Mouse (Mus musculus) hindbrain, embryonic 13.5 days (tissue): Measurements from ENCODE around the gene Rab42. TPM values are rescaled to one million over a fixed set of nuclear protein-coding genes. Genes with fewer than 3 reads are reported as not detected.
A peak's percentile ranks its signal among the peaks of the same experiment; 100 is the strongest.
"Not testable (repeated sequence)": the region's sequence is repeated elsewhere in the genome, so short reads cannot be mapped to it uniquely, and the experiment has no call there.

Experiments
- ATAC-seq: fragments of 200-750 bp; cut with Nextera tagmentation; 2 replicates; pipeline ENCODE4 v1.8.0; 2017; ENCODE audit warnings: moderate TSS enrichment; ENCODE audit not compliant: low FRiP score
- H3K27ac ChIP-seq: fragments of 300-500 bp; sonication (generic); 2 replicates; pipeline ENCODE4 v1.5.1; 2015; ENCODE audit warnings: inconsistent platforms, mild to moderate bottlenecking, moderate library complexity
- H3K27me3 ChIP-seq: fragments of 300-500 bp; sonication (generic); 2 replicates; pipeline ENCODE4 v1.6.1; 2015; ENCODE audit warnings: mild to moderate bottlenecking, inconsistent platforms
- H3K36me3 ChIP-seq: fragments of 300-500 bp; sonication (generic); 2 replicates; pipeline ENCODE4 v1.6.1; 2015; ENCODE audit warnings: mild to moderate bottlenecking, inconsistent platforms
- H3K4me1 ChIP-seq: fragments of 300-500 bp; sonication (generic); replicated peaks from 2 replicates; pipeline ENCODE4 v1.6.1; 2015; ENCODE audit warnings: inconsistent platforms
- H3K4me2 ChIP-seq: fragments of 300-500 bp; sonication (generic); 2 replicates; pipeline ENCODE4 v1.6.1; 2015; ENCODE audit warnings: inconsistent platforms, mild to moderate bottlenecking, moderate library complexity
- H3K4me3 ChIP-seq: fragments of 300-500 bp; sonication (generic); 2 replicates; pipeline ENCODE4 v1.5.1; 2015; ENCODE audit warnings: mild to moderate bottlenecking, inconsistent platforms
- H3K9ac ChIP-seq: fragments of 300-500 bp; sonication (generic); 2 replicates; pipeline ENCODE4 v1.6.1; 2015; ENCODE audit warnings: mild to moderate bottlenecking, inconsistent platforms
- H3K9me3 ChIP-seq: fragments of 300-500 bp; sonication (generic); 2 replicates; pipeline ENCODE4 v1.6.1; 2016; ENCODE audit warnings: inconsistent platforms
- WGBS: fragments of 180-500 bp; shearing (Covaris S2); methylation state at CpG from one replicate; pipeline ENCODE4 v1.1.7; 2015; 5-methylcytosine and 5-hydroxymethylcytosine counted together
- polyA plus RNA-seq: library from polyadenylated mRNA; unstranded; fragments of >200 nt; fragmentation: Nextera tagmentation; extraction: Ambion mirVana; gene quantifications from 2 replicates; pipeline ENCODE4 v1.2.1, GENCODE M21; 2015

Rab42 gene
- polyA plus RNA-seq, 1 experiment from 2014 or later, result 0.84 TPM

GRCm38 (mm10) chr4:132292988-132293387 lies 10.2 kb downstream of the Rab42 start:
- H3K9me3 ChIP-seq, result no peaks in the 10 kb centered on the region
- H3K9ac ChIP-seq, result no peak overlapping the region
- 43% methylated on average over 4 of the region's 4 CpGs for WGBS
- no peak overlapping the region for H3K4me2 ChIP-seq
- no peak overlapping the region for H3K27ac ChIP-seq
- peaks cover 53% of the 10 kb centered on the region for H3K36me3 ChIP-seq
- ATAC-seq, result no peak
- H3K4me1 ChIP-seq, result no peaks in the 10 kb centered on the region
- no peak overlapping the region for H3K4me3 ChIP-seq
- no peaks in the 10 kb centered on the region for H3K27me3 ChIP-seq

GRCm38 (mm10) chr4:132291624-132292335 lies 11.4 kb downstream of the Rab42 start:
- H3K4me3 ChIP-seq, result no peak overlapping the region
- no peaks in the 10 kb centered on the region for H3K4me1 ChIP-seq
- no peak overlapping the region for H3K9ac ChIP-seq
- H3K36me3 ChIP-seq, result peaks cover 59% of the 10 kb centered on the region
- no peak for ATAC-seq
- WGBS, result 86% methylated on average over 12 of the region's 12 CpGs
- no peaks in the 10 kb centered on the region for H3K27me3 ChIP-seq
- no peak overlapping the region for H3K4me2 ChIP-seq
- no peak overlapping the region for H3K27ac ChIP-seq
- no peaks in the 10 kb centered on the region for H3K9me3 ChIP-seq

- no peak for ATAC-seq
- no peak overlapping the region for H3K9ac ChIP-seq
- 91% methylated on average over 4 of the region's 4 CpGs for WGBS
- H3K4me2 ChIP-seq, result no peak overlapping the region
- peaks cover 65% of the 10 kb centered on the region for H3K36me3 ChIP-seq
- H3K27ac ChIP-seq, result no peak overlapping the region
- H3K27me3 ChIP-seq, result no peaks in the 10 kb centered on the region
- H3K9me3 ChIP-seq, result no peaks in the 10 kb centered on the region
- no peak overlapping the region for H3K4me3 ChIP-seq
- H3K4me1 ChIP-seq, result no peaks in the 10 kb centered on the region
These were observed 12.1 kb downstream of the Rab42 start for GRCm38 (mm10) chr4:132291056-132291455.

- WGBS, result 85% methylated on average over 2 of the region's 5 CpGs
- not testable (repeated sequence) for H3K4me3 ChIP-seq, H3K4me1 ChIP-seq, H3K4me2 ChIP-seq, H3K27me3 ChIP-seq, H3K27ac ChIP-seq, H3K9ac ChIP-seq, ATAC-seq, H3K9me3 ChIP-seq
- H3K36me3 ChIP-seq, result peaks cover 72% of the 10 kb centered on the region
These were observed 14.3 kb downstream of the Rab42 start for GRCm38 (mm10) chr4:132288840-132289239.

GRCm38 (mm10) chr4:132275949-132276348 lies 27.2 kb downstream of the Rab42 start:
- peaks cover 7% of the 10 kb centered on the region for H3K36me3 ChIP-seq
- H3K27me3 ChIP-seq, result no peaks in the 10 kb centered on the region
- H3K4me3 ChIP-seq, result no peak overlapping the region
- H3K9ac ChIP-seq, result peak overlapping the region; percentile 53; the same call in 1 of the 2 replicates
- no peak for ATAC-seq
- H3K4me2 ChIP-seq, result peak overlapping the region; percentile 23; the same call in 1 of the 2 replicates
- H3K9me3 ChIP-seq, result no peaks in the 10 kb centered on the region
- H3K27ac ChIP-seq, result no peak overlapping the region
- peaks cover 24% of the 10 kb centered on the region for H3K4me1 ChIP-seq
- 87% methylated on average over 3 of the region's 3 CpGs for WGBS

- peak; percentile 90 for ATAC-seq
- Histone ChIP-seq H3K9me3 (no peaks in the 10 kb centered on the region), H3K4me1 (peaks cover 28% of the 10 kb centered on the region), H3K27me3 (no peaks in the 10 kb centered on the region), H3K9ac (peak within 1 kb of the TSS; percentile 92), H3K4me3 (peak within 1 kb of the TSS; percentile 84), H3K4me2 (peak within 1 kb of the TSS; percentile 92), H3K27ac (peak within 1 kb of the TSS; percentile 94), H3K36me3 (peaks cover 3% of the 10 kb centered on the region; the same call in 1 of the 2 replicates)
- WGBS, result under 1% methylated on average over 48 of the region's 48 CpGs
These were observed 28.9 kb downstream of the Rab42 start, which contains the start of gene Taf12 for GRCm38 (mm10) chr4:132274156-132274862. Taf12 (plus strand) TSS chr4:132274375.

- ATAC-seq, result no peak
- Histone ChIP-seq H3K4me1 (peaks cover 28% of the 10 kb centered on the region), H3K36me3 (peaks cover 3% of the 10 kb centered on the region; the same call in 1 of the 2 replicates), H3K4me3 (peak overlapping the region; percentile 84), H3K9ac (peak overlapping the region; percentile 92), H3K9me3 (no peaks in the 10 kb centered on the region), H3K4me2 (peak overlapping the region; percentile 92), H3K27ac (no peak overlapping the region), H3K27me3 (no peaks in the 10 kb centered on the region)
- WGBS, result 66% methylated on average over 2 of the region's 2 CpGs
These were observed 30.0 kb downstream of the Rab42 start for GRCm38 (mm10) chr4:132273166-132273565.

GRCm38 (mm10) chr4:132269740-132270560 lies 33.2 kb downstream of the Rab42 start:
- peak overlapping the region; percentile 69 for H3K9ac ChIP-seq
- H3K4me2 ChIP-seq, result peak overlapping the region; percentile 53
- peak overlapping the region; percentile 94 for H3K27ac ChIP-seq
- no peaks in the 10 kb centered on the region for H3K36me3 ChIP-seq
- H3K27me3 ChIP-seq, result no peaks in the 10 kb centered on the region
- H3K4me1 ChIP-seq, result peaks cover 17% of the 10 kb centered on the region
- ATAC-seq, result peak; percentile 77
- peak overlapping the region; percentile 28 for H3K4me3 ChIP-seq
- no peaks in the 10 kb centered on the region for H3K9me3 ChIP-seq
- under 1% methylated on average over 35 of the region's 35 CpGs for WGBS

GRCm38 (mm10) chr4:132268871-132269739 lies 34.1 kb downstream of the Rab42 start:
- Histone ChIP-seq H3K4me2 (peak overlapping the region; percentile 53; the same call in 1 of the 2 replicates), H3K27me3 (no peaks in the 10 kb centered on the region), H3K4me1 (peaks cover 15% of the 10 kb centered on the region), H3K36me3 (no peaks in the 10 kb centered on the region), H3K9me3 (no peaks in the 10 kb centered on the region), H3K9ac (no peak overlapping the region), H3K27ac (peak overlapping the region; percentile 94), H3K4me3 (no peak overlapping the region)
- 12% methylated on average over 6 of the region's 6 CpGs for WGBS
- no peak for ATAC-seq

GRCm38 (mm10) chr4:132266835-132267349 lies 36.3 kb downstream of the Rab42 start:
- Histone ChIP-seq H3K9me3 (no peaks in the 10 kb centered on the region), H3K4me2 (no peak overlapping the region), H3K27ac (no peak overlapping the region), H3K9ac (no peak overlapping the region), H3K4me3 (no peak overlapping the region), H3K27me3 (no peaks in the 10 kb centered on the region), H3K4me1 (peaks cover 8% of the 10 kb centered on the region), H3K36me3 (no peaks in the 10 kb centered on the region)
- 90% methylated on average over 3 of the region's 3 CpGs for WGBS
- ATAC-seq, result no peak

GRCm38 (mm10) chr4:132263313-132263712 lies 39.9 kb downstream of the Rab42 start:
- Histone ChIP-seq H3K36me3 (no peaks in the 10 kb centered on the region), H3K4me2 (no peak overlapping the region), H3K27me3 (no peaks in the 10 kb centered on the region), H3K4me3 (no peak overlapping the region), H3K27ac (no peak overlapping the region), H3K4me1 (peaks cover 29% of the 10 kb centered on the region), H3K9ac (no peak overlapping the region), H3K9me3 (no peaks in the 10 kb centered on the region)
- no peak for ATAC-seq
- WGBS, result 95% methylated on average over 7 of the region's 7 CpGs
